Mouse (Mus musculus): Measurements from ENCODE around the gene Dpf3. TPM values are rescaled to one million over a fixed set of nuclear protein-coding genes. Genes with fewer than 3 reads are reported as not detected.
A peak's percentile ranks its signal among the peaks of the same experiment; 100 is the strongest.

The Dpf3 gene
- total RNA-seq, 2 experiments from 2014 or later = 22.5 to 26.3 TPM

DNA sequence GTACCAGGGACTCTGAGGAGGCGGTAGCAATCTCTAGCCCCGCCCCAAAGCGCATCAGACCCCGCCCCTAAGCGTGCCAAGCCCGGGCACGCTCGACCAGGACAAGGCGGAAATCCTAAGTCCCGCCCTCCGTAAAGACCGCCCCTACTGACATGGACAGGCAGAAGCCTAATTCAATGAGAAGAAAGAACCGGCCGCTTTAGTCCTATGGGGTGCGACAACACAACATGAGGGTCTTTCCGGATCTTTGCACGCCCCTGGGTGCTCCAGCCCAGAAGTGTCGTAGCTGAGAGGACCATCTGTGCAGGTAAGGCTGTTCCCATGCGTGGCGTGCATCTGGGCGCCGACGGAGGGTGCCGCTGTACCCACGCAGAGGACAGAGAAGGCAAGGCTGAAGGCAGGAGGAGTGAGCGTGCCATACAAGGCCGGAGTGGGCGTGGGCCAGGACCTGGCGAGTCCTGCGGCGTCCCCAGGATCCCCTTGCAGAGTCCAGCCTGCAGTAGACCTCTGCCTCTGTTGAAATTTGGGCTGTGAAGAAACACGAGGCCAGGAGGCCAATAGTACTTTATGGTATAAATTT is 32.9 kb upstream of the Dpf3 start, which contains the start of gene Dcaf4:
TSS of gene Dcaf4 (plus strand) at position 156 of the 580 bp plus-strand sequence.
- peak; percentile 46 for TF ChIP-seq CTCF (IDR thresholded peaks at IDR 0.05)
- intact Hi-C loops (cut with DNase I) = loop anchor here (5.0 kb wide), 1 partner anchor 112 kb away; the partner anchor contains the start of gene Rbm25
- H3K27ac ChIP-seq = peak within 1 kb of the TSS; percentile 93

DNA sequence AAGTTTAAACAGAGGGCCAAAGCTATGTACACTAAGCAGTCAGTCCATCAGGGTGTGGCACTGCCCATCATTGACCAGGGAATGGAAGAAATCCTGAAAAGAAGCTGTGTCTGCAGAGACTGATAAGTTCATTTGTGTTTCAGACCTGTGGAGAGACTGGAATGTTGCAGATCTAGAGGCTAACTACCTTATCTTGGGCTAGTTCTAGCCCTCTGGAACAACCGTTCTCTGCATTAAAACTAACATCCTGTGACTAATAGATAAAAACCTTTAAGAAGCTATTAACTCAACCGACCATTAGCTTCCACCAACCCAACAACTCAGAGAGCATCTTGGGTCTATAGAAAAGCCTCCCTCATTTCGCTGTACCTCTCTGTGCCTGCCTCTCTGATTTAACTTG is 30.1 kb upstream of the Dpf3 start:
- no peak for DNase-seq
- TF ChIP-seq CTCF (IDR thresholded peaks at IDR 0.05) = no peak
- H3K27ac ChIP-seq = no peak overlapping the region
- H3K4me3 ChIP-seq = no peak overlapping the region
- intact Hi-C loops (cut with DNase I) = no loop called here

More for the DNA sequence above, 32.9 kb upstream of the Dpf3 start, which contains the start of gene Dcaf4:
- peak within 1 kb of the TSS; percentile 89 for H3K4me3 ChIP-seq
- DNase-seq = peak; percentile 98

DNA sequence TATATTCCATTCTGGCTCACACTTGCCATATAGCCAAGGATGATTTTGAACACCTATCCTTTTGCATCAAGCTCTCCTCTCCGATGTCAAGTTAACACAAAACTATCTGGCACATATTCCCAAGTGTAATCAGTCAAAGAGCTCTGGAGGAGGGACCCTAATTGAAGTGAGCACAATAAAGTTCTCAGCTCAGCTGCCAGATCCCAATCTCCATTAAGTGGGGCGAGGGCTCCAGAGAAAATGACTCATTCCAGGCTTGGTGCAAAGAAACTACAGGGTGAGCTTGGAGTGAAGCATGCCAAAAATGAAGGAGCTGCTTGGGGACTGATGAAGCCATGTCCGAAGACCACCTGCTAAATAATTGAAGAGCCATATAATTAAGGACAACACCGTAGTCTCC is 26.7 kb upstream of the Dpf3 start:
- intact Hi-C loops (cut with DNase I) = no loop called here
- DNase-seq = no peak
- no peak for TF ChIP-seq CTCF (IDR thresholded peaks at IDR 0.05)
- no peak overlapping the region for H3K4me3 ChIP-seq
- no peak overlapping the region for H3K27ac ChIP-seq

DNA sequence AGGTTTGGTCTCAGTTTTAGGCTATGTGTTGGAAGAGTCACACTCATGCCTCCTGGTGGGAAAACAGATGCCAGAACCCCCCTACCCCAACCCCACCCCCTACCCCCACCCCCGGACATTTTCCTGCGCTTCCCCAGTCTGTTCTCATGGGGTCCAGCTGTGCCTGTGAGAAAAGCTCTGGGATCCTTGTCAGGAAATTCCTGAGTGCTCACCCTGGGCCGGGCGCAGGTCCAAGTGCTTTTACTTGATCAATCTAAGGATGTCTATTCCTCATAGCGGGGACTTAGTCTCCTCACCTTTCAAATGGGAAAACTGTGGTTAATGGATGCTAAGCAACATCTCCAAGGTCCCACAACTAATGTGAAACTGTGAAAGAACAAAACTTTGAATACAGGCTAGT is 25.7 kb upstream of the Dpf3 start:
- intact Hi-C loops (cut with DNase I) = no loop called here
- H3K27ac ChIP-seq = no peak overlapping the region
- DNase-seq = no peak
- no peak for TF ChIP-seq CTCF (IDR thresholded peaks at IDR 0.05)
- H3K4me3 ChIP-seq = no peak overlapping the region

DNA sequence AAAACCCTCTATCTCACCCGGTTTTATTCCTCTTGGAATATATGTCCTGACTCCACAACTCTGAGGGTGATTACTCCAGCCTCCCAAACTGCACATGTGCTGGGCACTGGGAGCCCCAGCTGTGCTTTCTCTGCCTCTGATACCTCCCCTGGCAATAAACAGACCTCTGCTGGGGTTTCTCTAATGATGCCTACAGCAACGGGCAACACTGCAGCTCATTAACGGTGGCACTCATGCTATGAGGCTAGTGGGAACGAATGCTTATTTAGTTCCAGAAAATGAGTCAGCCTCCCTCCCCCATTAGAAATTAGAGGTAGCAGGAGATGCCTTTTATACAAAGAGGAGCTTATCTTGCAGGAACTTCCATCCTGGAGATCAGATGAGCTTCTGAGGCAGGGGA is 25.3 kb upstream of the Dpf3 start:
- no peak for TF ChIP-seq CTCF (IDR thresholded peaks at IDR 0.05)
- Histone ChIP-seq H3K27ac (no peak overlapping the region), H3K4me3 (no peak overlapping the region)
- intact Hi-C loops (cut with DNase I) = no loop called here
- DNase-seq = no peak

DNA sequence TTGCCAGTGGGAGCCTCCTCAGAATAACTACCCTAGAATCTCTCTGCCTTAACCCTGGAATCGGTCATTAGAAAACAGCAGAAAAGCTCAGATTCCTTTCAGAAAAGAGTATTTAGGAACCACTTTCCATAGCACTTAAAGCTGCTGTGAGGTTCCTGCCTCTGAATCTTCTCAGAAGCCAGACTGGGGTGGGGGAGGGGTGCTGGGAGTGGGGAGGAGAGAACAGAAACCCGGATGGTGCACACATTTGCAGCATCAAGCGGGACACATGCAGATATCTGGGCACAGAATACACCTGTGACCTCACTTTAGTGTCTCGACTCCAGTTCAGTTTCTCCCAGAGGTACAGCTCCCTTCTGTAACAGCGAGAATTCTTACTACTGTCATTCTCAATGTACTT is 23.1 kb upstream of the Dpf3 start:
- no peak overlapping the region for H3K27ac ChIP-seq
- no peak for TF ChIP-seq CTCF (IDR thresholded peaks at IDR 0.05)
- H3K4me3 ChIP-seq = no peak overlapping the region
- DNase-seq = no peak
- intact Hi-C loops (cut with DNase I) = no loop called here

DNA sequence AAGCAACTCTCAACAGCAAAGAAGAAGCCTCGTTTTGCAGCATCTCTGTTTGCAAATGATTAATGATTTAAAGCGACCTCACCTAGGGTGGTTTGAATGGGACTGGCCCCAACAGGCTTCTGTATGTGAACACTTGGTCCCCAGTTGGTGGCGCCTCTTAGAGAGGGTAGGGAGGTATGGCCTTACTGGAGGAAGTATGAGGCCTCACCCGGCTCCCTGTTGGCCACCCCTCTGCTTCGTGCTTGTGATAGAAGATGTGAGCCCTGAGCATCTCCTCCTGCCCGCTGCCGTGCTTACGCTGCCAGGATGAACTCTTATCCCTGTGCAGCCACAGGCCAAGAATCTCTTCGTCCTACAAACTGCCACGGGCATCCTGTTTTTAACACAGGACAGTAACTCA is 19.0 kb upstream of the Dpf3 start:
- Histone ChIP-seq H3K27ac (no peak overlapping the region), H3K4me3 (no peak overlapping the region)
- no peak for DNase-seq
- intact Hi-C loops (cut with DNase I) = no loop called here
- no peak for TF ChIP-seq CTCF (IDR thresholded peaks at IDR 0.05)

DNA sequence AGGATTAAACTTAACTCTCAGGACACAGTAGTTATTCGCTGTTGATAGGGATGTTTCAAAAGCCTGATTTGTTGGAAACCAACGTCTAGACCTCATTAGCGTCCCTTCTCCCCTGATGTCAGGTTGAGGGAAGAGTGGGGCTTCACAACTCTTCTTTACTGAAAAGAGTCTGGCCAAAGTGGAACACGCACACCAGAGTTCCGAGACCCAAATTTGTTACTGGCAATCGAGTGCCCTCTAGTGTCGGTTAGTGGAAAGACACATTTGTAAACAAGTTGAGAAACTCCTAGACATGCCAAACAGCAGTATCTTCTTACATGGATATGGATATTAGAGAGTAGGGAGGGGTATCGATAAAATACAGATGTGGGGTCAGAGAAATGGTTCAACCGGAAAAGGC is 14.7 kb upstream of the Dpf3 start:
- no peak overlapping the region for H3K4me3 ChIP-seq
- no peak overlapping the region for H3K27ac ChIP-seq
- TF ChIP-seq CTCF (IDR thresholded peaks at IDR 0.05) = peak; percentile 82
- intact Hi-C loops (cut with DNase I) = loop anchor here (1.0 to 5.0 kb wide), 2 partner anchors 290 to 388 kb away; no protein-coding TSS in a partner anchor
- DNase-seq = peak; percentile 55

DNA sequence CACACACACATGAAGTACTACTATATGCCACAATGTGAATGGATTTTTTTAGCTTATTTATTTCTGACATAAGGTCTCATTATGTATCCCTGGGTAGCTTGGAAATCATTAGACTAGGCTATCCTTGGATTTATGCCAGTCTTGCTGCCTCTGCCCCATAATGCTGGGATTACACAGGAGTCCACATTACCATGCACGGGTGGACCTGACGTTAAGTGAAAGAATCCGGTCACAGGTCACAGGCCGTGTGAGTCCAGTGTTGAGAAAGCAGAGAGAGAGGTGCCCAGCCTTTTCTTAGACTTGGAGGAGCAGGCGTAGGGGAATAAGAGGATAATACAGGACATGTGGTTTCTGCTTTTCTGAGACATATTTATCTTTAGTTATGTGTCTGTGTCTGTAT is 11.7 kb upstream of the Dpf3 start:
- no peak for DNase-seq
- Histone ChIP-seq H3K27ac (no peak overlapping the region), H3K4me3 (no peak overlapping the region)
- intact Hi-C loops (cut with DNase I) = no loop called here
- TF ChIP-seq CTCF (IDR thresholded peaks at IDR 0.05) = no peak

DNA sequence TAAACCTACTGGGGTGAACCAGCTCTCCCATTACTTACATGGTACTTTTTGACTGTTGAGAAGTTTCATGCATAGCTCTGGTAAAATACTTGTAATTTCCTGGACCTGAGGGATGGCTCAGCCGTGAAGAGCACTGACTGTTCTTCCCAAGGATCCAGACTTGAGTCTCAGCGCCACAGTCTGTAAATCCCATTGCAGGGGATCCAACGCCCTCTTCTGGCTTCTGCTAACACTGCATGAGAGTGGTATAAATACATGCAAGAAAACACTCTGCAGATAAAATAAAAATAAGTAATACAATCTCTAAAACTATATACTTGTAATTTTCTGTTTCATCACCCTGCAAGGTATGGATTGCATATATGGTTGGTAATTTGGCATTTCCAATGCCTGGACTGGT is 10.4 kb upstream of the Dpf3 start:
- intact Hi-C loops (cut with DNase I) = no loop called here
- H3K4me3 ChIP-seq = no peak overlapping the region
- TF ChIP-seq CTCF (IDR thresholded peaks at IDR 0.05) = peak; percentile 28; the same call in 1 of the 2 replicates
- no peak overlapping the region for H3K27ac ChIP-seq
- no peak for DNase-seq

DNA sequence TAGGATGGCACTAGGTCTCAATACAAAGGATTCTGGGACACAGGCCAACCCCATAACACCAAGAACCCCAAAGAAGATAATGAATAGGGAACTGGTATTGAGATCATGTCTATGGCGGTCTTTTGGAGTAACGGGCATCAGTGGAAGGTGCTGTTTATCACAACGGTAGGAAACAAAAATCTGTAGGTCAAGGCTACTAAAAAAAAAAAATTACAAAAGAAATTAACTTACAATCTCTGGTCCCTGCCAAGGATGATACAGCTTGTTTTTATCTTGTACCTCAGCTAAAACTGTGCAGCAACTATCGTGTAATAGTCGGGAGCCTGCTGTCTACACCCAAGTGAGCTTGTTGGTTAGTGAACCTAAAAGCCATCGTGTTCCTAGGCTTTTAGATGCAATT is 9.2 kb upstream of the Dpf3 start:
- intact Hi-C loops (cut with DNase I) = no loop called here
- no peak for DNase-seq
- Histone ChIP-seq H3K4me3 (no peak overlapping the region), H3K27ac (peak overlapping the region; percentile 88)
- no peak for TF ChIP-seq CTCF (IDR thresholded peaks at IDR 0.05)

DNA sequence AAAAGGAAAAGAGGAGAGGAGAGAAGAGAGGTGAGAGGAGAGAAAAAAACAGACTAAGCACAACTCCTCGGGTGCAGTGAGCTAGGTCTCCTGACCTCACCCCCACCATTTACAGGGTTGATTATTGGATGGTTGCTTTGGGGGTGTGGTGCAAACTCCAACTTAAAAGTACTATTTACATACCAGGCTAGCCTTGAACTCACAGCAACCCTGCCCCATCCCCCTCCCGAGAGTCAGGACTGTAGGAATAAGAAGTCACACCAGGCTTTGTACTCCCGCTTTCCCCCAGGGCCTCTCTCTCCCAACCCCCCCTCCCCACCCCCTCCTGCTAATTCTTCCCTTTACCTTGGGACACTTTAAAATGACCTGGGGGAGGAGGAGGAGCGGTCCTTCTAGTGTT is 8.8 kb upstream of the Dpf3 start:
- intact Hi-C loops (cut with DNase I) = no loop called here
- Histone ChIP-seq H3K27ac (peak overlapping the region; percentile 88), H3K4me3 (no peak overlapping the region)
- no peak for DNase-seq
- TF ChIP-seq CTCF (IDR thresholded peaks at IDR 0.05) = no peak

DNA sequence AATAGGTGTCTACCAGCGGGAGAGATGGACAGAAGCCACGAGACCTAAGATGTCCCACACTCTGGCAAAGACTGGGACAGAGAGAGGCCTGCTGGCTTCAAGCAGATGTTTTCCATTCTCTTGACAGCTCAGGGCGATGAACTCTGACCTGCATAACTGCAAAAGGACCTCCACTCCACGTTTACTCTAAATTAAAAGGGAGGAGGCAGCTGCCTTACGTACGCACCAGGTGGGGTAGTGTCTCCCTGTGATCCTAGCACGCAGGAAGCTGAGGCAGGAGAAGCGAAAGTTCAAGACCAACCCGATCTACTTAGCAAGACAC is 8.4 kb upstream of the Dpf3 start:
- intact Hi-C loops (cut with DNase I) = no loop called here
- Histone ChIP-seq H3K27ac (peak overlapping the region; percentile 88), H3K4me3 (no peak overlapping the region)
- DNase-seq = no peak
- TF ChIP-seq CTCF (IDR thresholded peaks at IDR 0.05) = no peak

DNA sequence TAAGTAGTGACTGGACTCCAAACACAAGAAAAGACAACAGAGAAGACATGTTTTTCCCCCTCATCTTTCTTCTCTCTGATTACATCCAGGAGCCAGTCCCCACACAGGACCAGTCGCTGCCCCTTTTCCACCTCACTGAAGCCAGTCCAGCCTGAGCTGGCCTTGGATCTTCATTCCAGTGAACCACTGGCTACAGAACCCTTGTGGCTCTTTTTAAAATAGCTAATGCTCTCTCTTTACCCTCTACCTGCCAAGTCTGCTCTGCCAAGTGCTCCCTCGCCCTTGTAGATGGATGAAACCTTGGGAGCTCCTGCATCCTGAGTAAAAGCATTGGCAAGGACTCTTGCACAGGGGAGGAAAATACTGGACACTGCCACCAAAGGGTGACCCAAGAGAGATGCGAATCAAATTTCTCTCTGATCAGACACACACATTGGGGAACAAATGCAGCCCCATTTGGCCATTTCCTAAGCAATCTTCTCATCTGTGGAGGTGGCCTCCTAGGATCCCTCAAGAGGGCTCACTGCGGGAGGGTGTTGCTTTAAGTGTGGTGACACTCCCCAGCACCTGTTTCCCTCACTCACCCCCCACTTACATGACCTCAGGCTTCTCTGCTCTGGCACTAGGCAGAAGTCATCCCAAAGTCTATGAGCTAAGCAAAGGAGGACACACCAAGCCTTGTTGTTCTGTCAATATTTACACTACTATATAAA is 7.9 kb upstream of the Dpf3 start:
- intact Hi-C loops (cut with DNase I) = no loop called here
- TF ChIP-seq CTCF (IDR thresholded peaks at IDR 0.05) = peak; percentile 8
- Histone ChIP-seq H3K27ac (peak overlapping the region; percentile 88), H3K4me3 (no peak overlapping the region)
- peak; percentile 75 for DNase-seq

Data from gastrocnemius, adult 2 months (tissue).